Mouse (Mus musculus) urinary bladder, postnatal 0 days (tissue): Measurements from ENCODE around the gene Msh5. TPM values are rescaled to one million over a fixed set of nuclear protein-coding genes. Genes with fewer than 3 reads are reported as not detected.

Experiments
- polyA plus RNA-seq: library from polyadenylated mRNA; unstranded; fragments of >200 nt; fragmentation: Nextera tagmentation; extraction: Ambion mirVana; gene quantifications from 2 replicates; pipeline ENCODE4 v1.2.1, GENCODE M21; 2015

Gene Msh5
- 0.88 and 1.3 TPM in 2 replicates for polyA plus RNA-seq

DNA sequence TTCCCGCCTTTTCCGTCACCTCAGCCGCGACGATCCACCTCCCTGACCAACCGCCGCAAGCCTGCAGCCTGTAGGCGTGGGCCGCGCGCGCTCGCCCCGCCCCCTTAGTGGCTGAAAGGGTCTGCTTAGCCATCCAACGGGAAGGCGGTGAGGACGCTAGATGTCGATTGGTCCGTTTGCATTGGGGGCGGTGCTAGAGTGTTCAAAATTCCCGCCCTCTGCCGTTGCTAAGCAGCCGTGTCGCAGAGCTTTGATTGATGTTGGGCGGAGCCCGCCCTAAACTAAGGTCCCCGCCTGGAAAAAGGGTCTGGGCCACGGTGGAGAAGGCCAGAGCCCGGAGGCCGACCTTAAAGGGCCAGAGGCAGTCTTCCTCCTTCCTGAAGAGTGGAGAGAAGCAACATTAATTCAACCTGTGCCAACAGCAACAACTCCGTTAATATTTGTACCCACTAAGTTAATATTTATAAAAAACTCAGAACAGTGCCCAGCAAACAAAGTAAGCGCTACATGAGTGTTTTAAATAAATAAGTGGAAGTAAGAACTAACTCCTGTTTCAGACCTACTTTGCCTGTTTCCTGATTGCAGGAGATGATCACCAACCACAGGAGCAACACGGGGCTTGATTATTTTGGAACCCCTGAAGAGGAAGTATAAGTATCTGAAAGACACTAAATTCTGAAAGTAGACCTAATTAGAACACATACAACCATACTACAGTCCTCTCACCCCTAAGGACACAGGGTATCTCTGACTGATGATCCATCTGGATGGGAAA, at the start of gene Msh5:
Gene Msh5, minus strand, starts transcription at position 65 of the 775 bp plus-strand sequence.

DNA sequence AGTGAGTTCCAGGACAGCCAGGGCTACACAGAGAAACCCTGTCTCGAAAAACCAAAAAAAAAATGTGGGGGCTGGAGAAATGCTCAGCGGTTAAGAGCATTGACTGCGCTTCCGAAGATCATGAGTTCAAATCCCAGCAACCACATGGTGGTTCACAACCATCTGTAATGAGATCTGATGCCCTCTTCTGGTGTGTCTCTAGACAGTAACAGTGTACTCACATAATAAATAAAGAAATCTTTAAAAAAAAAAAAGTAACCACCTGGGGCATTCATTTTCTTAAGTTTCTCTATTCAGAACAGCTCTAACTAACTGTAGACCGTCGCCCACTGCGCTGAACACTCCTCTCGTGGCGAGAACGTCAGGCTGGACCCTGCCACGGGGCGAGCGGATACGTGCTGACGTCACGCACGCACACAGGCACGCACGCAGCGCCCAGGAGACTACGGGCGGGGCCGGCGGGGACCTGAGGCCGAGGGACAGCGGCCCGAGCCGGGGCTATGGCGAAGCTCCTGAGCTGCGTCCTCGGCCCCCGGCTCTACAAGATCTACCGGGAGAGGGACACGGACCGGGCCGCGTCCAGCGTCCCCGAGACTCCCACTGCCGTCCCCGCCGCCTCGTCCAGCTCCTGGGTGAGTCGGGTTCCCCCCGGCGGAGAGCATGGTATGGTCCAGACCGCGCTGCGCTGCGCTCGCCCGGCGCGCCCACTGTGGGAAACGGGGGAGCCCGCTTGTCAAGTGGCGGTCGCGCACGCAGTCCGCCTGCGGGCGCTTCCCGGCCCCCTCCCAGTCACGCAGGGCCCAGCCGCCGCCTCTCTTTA, 42.5 kb upstream of the Msh5 start, which contains the start of gene Abhd16a:
Gene Abhd16a, plus strand, starts transcription at position 439 of the 820 bp plus-strand sequence.

DNA sequence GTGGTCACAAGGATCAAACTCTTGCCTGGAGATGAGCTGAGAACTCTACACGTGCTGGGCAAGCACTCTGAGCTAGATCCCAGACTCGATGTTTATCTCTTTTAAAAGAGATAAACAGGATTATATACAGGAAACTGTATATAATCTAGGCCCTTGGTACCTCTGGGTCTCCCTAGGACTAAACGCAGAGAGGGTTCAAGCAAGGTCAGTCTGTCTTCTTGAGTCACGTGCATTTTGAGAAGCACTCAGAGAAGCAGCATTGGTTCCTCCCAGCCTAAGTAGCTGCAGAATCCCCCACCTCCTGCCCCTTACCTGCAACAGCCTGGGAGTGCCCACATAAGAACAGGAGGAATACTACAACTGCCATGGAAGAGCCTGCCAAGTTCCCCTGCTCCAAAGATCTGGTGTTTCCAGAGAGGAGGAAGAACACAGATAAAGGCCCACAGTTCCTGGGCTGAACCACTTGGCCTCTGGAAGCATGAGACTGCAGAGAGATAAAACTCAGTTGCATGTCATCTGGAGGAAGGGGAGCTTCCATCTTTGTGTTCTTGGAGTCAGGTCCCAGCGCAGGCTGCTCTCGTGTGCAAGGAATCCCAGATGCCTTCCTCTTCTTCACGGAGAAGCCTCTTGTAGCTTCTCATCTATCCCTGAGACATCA, 38.8 kb upstream of the Msh5 start, which contains the start of gene Ly6g6f:
Gene Ly6g6f, minus strand, starts transcription at position 403 of the 658 bp plus-strand sequence.

DNA sequence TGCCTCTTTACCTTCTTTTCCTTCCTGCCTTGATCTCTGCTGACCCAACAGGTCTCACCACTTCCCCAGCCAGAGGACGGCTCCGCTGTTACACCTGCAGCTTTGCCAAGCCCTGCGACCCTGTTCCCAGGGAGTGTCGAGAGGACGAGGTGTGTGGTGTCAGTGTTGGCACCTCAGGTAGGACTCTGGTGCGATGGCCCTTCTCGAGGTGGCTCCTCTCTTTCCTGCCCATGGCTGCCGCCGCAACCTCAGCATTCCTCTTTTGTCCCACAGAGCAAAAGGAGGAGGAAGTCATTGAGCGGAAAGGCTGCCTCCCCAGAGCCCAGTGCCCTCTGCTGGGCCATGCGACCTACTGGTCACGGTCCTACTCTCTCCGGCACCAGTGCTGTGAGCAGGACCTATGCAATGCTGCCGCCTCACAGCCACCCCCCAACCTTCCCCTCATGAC, 31.3 kb upstream of the Msh5 start, which contains the start of gene Ly6g6d:
Gene Ly6g6d, minus strand, starts transcription at position 280 of the 448 bp plus-strand sequence.

DNA sequence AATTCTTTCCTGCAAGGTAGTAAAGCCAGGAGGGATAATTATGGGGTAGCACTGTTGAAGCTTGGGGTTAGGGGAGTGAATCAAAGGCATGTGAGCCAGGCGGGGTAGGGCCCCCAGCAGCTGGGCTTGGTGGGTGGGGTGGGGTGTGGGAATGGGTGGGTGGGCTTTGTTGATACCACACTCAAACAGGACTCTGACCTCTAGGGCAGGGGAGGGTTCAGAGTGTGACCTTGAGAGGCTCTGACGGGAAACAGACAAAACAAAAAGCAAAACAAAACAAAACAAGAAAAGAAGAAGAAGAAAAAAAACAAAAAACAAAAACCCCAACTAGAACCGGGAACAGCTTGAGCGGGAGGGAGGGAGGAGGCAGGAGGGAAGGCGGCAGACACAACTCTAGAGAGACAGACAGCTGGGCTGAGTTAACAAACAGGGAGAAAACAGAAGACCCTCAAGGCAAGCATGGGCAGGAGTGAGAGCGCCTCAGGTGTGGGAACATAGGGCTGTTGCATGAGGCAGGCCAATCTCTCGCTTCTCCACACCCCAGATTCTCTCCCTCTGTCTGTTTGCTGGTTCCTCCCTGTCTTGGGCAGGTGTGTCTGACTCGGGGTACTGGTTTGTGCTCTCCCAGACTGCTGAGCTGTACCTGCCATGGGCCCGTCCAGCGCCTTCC, 30.1 kb upstream of the Msh5 start, which contains the start of gene Ly6g6e:
Gene Ly6g6e, plus strand, starts transcription at position 396 of the 670 bp plus-strand sequence.

DNA sequence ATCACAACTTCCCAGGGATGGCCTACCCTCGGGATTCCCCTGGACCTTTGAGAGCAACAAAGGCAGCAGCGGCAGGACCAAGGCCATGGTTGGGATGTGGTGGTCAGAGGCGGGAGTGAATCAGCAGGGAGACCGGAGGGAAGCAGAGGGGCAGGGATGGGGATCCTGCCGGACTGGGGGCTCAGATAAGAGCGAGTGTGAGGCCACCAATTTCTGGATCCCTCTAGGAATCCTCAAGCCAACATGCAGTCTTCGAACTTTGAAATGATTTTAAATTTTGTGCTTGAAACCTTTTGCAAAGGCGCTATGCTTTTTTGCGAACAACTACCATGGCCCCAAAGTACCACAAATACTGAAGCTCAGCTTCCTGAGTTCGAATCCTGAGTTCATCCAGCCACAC, 19.5 kb upstream of the Msh5 start, which contains the start of gene Mpig6b:
Gene Mpig6b, minus strand, starts transcription at position 101 of the 400 bp plus-strand sequence.

DNA sequence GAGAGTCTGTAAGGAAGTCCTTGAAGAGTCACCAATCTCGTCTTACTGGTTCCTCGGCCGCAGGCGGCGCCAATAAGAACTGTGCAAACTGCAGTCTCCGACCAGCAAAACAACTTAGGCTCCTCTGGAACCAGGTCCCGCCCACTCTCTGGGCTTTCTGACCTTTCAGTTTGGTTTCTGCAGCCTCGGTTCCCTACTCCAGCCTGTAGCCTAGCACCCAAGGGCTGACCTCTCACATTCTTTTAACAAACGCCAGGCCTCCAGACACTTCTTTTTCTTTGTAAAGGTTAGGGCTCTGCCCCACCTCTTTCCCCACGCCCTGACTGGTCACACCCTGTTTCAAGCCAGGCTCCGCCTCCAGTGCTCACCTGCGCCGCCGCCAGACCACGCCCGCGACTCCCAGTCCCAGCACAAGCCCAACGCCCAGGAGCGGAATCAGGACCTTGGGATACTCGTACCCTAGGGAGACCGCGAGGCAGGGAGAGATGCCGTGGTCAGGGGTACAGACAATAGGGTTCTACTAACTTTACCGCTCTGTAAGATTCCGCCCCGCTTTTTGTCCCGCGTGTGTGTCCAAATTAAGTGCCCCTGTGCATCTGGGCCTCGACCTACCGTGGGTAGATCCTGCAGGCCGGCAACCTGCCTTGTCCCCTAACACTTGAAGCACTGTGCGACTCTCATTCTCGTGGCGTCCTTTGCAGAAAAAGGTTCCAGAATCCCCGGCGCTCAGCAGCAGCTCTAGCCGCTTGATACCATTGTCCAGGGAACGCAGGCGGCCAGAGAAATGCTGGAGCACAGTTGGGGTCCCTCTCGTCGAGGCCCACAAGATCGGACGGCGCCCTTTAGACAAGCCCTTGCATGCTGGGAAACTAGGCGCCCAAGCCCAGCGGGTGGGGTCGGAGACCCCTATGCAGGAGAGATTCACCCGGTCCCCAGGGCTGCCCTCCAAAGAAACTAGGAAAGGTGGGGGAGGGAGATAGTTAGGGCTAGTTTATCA, 18.7 kb upstream of the Msh5 start, which contains the start of gene Ly6g6c:
Gene Ly6g6c, plus strand, starts transcription at position 438 of the 997 bp plus-strand sequence.

DNA sequence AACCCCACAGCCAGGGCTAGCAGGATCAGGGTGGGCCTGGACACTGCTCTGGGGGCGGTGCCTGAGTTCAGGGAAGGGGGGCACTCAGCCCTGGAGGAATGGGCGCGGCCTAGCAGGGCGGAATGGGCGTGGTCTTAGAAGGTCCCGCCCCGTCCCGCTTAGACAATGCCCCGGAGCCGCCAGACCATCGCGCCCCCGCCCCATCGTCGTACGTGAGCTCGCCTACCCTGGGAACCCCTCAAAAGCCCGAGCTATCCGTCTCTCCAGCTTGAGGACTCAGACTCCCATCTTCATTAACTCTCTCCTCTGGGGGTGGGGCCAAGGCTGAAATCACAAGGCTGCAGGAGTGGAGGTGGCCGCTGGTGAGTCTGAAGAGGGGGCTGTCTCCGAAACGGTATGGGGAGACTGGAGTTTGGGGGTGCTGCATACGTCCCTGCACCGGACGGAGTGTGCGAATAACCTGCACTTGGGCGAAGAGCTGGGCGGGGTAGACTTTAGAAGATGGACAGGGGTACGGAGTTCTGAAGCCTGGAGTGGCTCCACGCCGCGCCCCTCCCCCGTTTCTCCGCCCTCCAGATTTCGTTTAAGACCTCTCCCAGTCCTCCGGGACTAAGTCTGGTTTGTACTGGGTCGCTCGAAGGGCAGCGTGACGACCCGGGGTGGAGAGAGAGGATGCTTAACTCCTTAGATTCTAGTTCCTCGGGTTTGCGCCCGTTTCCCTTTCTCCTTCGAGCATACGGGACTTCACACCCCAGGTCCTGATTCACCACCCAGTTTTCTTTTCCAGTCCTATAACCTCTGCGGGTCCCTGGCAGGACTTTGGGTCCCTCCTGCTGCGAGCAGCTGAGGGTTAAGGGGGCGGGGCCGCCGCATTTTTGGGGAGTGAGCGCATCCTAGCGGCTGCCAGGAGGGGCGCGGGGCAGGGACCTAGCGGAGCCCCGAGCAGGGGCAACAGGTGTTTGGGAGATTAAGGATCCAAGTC, 12.7 kb upstream of the Msh5 start, which contains the start of gene Ddah2:
Gene Ddah2, plus strand, starts transcription at position 125 of the 982 bp plus-strand sequence.

DNA sequence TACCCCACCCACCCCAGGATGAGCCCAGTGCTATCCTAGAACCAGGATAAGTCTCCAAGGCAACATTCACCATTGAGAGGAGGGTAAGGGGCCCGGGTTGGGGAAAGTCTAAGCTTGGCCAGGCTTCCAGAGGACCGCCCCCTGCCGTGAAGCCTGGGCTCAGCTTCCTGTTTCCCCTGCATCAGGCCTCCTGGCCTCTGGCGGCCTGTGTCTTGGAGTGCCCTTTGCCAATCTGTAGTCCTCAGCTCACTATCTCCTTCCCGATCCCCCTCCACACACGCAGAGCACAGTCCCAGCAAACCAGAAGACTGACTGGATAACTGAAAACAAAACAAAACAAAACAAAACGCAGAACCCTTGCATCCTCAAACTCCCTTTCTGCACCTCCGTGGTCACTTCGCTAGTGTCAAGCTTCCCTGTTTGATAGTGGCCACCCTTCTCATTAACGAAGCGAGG, 3.0 kb upstream of the Msh5 start, which contains the start of gene Clic1:
Gene Clic1, plus strand, starts transcription at position 406 of the 456 bp plus-strand sequence.

DNA sequence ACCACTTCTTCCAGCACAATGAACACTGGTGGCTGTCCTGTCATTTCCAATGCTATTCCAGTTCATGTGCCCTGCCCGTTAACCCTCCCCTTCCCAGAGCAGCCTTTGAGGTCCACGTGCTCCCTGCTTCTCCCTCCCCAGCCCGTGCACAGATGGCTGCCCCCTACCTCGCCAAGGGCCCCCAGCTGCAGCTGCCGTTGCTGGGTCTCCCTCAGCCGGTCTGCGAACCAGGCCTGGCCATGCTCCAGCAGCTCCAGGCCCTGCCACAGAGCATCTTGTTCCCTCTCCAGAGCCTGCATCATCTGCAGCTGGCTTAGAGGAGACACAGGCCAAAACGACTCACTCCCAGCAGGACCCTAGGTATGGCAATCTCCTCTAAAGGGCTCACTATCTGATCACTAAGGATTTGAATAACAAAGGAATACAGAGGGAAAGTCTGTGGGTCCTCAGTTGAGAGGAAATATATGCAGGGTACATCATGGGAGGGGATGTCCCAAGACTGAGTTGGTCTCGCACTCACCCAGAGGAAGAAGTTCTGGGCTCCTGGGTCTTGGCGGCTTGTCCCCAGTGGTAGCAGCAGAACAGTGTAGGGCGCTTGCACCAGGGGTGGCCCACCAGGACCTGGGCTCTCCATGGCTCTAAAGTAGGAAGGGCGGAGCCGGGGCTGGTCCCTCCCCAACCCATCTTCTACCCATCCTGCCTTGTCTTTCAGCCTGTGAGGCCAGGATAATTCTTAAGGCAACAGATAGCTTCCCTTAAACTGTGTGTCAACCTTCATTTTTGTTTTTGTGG, 19.1 kb downstream of the Msh5 start, which contains the start of gene Sapcd1:
Gene Sapcd1, minus strand, starts transcription at position 740 of the 792 bp plus-strand sequence.

DNA sequence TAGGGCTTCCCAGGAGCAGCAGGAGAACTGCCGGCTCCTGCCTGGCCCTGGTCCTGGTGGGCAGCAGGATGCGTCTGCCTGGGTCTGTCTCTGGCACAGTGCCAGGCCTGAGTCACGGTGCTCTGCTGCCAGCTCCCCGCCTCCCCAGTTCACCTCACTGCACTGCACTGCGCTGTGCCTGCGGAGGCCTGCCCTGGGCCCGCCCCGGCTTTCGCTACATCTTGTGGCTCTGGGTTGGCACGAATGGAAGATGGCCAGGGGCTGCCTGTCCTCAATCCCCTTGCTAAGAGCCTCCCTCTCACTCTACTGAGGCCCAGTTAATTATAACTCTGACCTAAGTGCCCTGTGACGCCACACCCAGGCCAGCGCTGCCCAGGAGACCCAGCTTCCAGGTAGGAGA, 30.2 kb downstream of the Msh5 start, which contains the start of gene Vwa7:
Gene Vwa7, plus strand, starts transcription at position 204 of the 400 bp plus-strand sequence.

DNA sequence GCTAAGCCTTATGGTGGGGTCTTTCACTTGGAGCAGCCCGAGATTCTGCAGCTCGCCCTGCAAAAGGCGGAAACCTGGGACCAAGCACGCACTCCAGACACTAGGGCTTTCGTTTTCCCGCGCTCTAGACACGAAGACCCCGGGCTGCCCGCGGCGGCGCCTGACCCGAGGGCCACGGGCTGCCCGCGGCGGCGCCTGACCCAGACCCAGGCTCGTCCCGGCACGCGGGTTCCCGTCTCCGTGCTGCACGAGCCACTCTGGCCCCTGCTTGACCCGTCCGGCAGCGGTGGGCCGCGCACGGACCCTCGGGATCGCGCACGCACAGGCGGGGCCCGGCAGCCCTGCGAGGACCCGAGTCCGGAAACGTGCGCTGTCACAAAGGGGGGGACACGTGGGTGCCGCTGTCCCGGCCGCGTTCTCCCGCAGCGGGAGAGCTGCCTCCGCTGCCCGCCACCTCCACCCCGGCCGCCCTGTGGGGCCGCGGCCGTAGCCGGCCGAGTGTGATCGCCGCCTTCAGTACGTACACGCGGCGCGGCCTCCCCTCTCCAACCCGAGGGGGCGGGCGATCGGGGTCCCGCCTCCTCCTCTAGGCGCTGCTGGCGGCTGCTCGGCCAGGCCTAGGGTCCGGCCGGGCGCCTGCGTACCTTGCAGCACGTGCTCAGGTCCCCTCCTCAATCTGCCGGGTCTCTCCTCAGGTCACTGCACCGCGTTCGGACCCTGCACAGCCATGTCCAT, 45.7 kb downstream of the Msh5 start, which contains the start of gene Vars:
Gene Vars, plus strand, starts transcription at position 271 of the 735 bp plus-strand sequence.

DNA sequence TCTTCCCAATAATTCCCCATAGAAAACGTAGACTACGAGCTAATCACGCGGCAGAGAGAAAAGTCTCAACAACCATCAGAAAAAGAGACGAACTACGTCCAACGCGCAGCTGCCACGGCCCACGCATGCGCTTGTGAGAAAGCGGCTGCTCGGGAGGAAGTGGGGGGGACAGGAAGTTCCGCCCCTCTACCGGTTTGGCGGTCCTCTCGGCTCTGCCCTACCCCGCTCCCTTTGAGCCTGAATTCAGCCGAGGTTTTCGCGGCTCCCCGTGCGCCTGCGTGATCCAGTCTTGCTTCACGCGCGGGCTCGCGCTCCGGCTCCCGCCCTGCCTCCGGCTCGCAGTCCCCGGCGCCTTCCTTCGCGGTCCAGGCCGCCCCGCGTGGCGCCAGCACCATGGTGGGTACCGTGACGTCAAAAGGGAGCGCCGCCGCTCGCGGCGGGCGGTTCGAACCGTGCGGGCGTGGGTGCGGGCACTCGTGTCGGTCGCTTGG, 64.8 kb downstream of the Msh5 start, which contains the start of gene Lsm2:
Gene Lsm2, plus strand, starts transcription at position 173 of the 491 bp plus-strand sequence.

